Mouse (Mus musculus): ENCODE data around the gene Sec14l1.

DNA sequence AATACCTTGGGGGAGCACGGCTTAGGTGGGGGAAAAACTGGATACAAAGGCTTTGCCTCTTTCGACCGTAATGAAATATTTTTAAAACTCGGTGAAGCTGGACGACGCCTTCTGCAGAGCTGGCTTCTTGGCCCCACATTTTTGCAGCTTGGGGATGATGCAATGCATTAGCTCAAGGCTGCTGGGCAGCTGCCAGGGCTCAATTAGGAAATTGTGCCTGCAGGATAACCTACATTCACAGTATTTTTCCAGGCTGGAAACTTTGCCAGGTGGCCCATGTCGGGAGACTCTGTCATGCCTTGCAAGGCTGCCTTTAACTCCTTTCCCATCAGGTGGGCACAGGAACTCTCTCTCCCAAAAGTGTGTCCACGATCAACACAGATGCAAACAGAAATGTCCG, 6.4 kb upstream of the Sec14l1 start:
- TF ChIP-seq GATA1 (IDR thresholded peaks at IDR 0.05; ENCODE audit: borderline replicate concordance, low read length): no peak
- TF ChIP-seq FLI1 (IDR thresholded peaks at IDR 0.05; ENCODE audit: low read length): no peak
